Mouse (Mus musculus): Measurements from ENCODE around the gene Zbtb38.
A peak's percentile ranks its signal among the peaks of the same experiment; 100 is the strongest.

Gene Zbtb38

GRCm38 (mm10) chr9:96731039-96731895 lies 21.4 kb downstream of the Zbtb38 start:
- DNase-seq (ENCODE audit: low read depth) = no peak

- no peak for DNase-seq (ENCODE audit: low read depth)
These were observed 22.4 kb downstream of the Zbtb38 start for GRCm38 (mm10) chr9:96730311-96730625.

GRCm38 (mm10) chr9:96729537-96730310 lies 22.9 kb downstream of the Zbtb38 start:
- no peak for DNase-seq (ENCODE audit: low read depth)

- no peak for DNase-seq (ENCODE audit: low read depth)
These were observed 24.1 kb downstream of the Zbtb38 start for GRCm38 (mm10) chr9:96728338-96729162.

- no peak for DNase-seq (ENCODE audit: low read depth)
These were observed 24.9 kb downstream of the Zbtb38 start for GRCm38 (mm10) chr9:96727688-96728087.

GRCm38 (mm10) chr9:96726336-96727131 lies 26.1 kb downstream of the Zbtb38 start:
- DNase-seq (ENCODE audit: low read depth) = no peak

- no peak for DNase-seq (ENCODE audit: low read depth)
These were observed 26.9 kb downstream of the Zbtb38 start for GRCm38 (mm10) chr9:96725582-96726320.

- DNase-seq (ENCODE audit: low read depth) = no peak
These were observed 29.0 kb downstream of the Zbtb38 start for GRCm38 (mm10) chr9:96723650-96724049.

- no peak for DNase-seq (ENCODE audit: low read depth)
These were observed 31.4 kb downstream of the Zbtb38 start for GRCm38 (mm10) chr9:96721163-96721799.

- DNase-seq (ENCODE audit: low read depth) = peak; percentile 42
These were observed 32.0 kb downstream of the Zbtb38 start for GRCm38 (mm10) chr9:96720510-96721162.

- DNase-seq (ENCODE audit: low read depth) = peak; percentile 81
These were observed 33.0 kb downstream of the Zbtb38 start for GRCm38 (mm10) chr9:96719408-96720158.

GRCm38 (mm10) chr9:96718888-96719287 lies 33.7 kb downstream of the Zbtb38 start:
- no peak for DNase-seq (ENCODE audit: low read depth)

GRCm38 (mm10) chr9:96718402-96718798 lies 34.2 kb downstream of the Zbtb38 start:
- DNase-seq (ENCODE audit: low read depth) = no peak

GRCm38 (mm10) chr9:96717698-96718401 lies 34.8 kb downstream of the Zbtb38 start:
- DNase-seq (ENCODE audit: low read depth) = no peak

- no peak for DNase-seq (ENCODE audit: low read depth)
These were observed 35.7 kb downstream of the Zbtb38 start for GRCm38 (mm10) chr9:96716735-96717444.

GRCm38 (mm10) chr9:96716136-96716535 lies 36.5 kb downstream of the Zbtb38 start:
- peak; percentile 66 for DNase-seq (ENCODE audit: low read depth)

- no peak for DNase-seq (ENCODE audit: low read depth)
These were observed 37.5 kb downstream of the Zbtb38 start for GRCm38 (mm10) chr9:96715171-96715570.
